Mouse (Mus musculus): ENCODE data around the gene Gm20449. TPM values are rescaled to one million over a fixed set of nuclear protein-coding genes. Genes with fewer than 3 reads are reported as not detected.
"Not testable (repeated sequence)": the region's sequence is repeated elsewhere in the genome, so short reads cannot be mapped to it uniquely, and the experiment has no call there.

The Gm20449 gene
- polyA plus RNA-seq, 1 experiment from 2014 or later: not detected

DNA sequence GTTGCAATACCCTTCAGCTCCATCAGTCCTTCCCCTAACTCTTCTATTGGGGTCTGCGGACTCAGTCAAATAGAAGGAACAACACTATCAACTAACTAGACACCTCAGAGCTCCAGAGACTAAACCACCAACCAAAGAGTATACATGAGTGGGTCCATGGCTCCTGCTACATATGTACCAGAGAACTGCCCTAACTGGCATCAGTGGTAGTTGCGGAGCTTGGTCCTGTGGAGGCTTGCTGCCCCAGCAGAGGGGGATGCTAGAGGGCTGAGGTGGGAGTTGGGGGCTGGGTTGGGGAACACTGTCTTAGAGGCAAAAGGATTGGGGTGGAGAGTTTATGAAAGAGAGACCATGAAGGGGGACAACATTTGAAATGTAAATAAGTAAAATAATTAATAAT lies 1.3 kb downstream of the Gm20449 start:
- Histone ChIP-seq H3K36me3 (ENCODE audit: insufficient read depth) (peaks cover 2% of the 10 kb centered on the region; the same call in 1 of the 2 replicates), H3K9ac (no peak overlapping the region), H3K9me3 (ENCODE audit: low read depth, low read length) (0 out of 2 replicates have a peak, but pooled peaks cover 4% of the 10 kb centered on the region), H3K4me2 (no peak overlapping the region), H3K27ac (ENCODE audit: low read depth) (no peak overlapping the region), H3K4me3 (ENCODE audit: low read depth, low read length) (no peak overlapping the region), H3K4me1 (ENCODE audit: insufficient read depth) (no peaks in the 10 kb centered on the region), H3K27me3 (ENCODE audit: insufficient read depth, low read length) (no peaks in the 10 kb centered on the region)
- TF ChIP-seq CTCF (IDR thresholded peaks at IDR 0.05; ENCODE audit: low read depth): no peak
- ATAC-seq (ENCODE audit: insufficient read depth) (no peak), DNase-seq (no peak)
- WGBS: 97% methylated on average over 2 of the region's 2 CpGs

DNA sequence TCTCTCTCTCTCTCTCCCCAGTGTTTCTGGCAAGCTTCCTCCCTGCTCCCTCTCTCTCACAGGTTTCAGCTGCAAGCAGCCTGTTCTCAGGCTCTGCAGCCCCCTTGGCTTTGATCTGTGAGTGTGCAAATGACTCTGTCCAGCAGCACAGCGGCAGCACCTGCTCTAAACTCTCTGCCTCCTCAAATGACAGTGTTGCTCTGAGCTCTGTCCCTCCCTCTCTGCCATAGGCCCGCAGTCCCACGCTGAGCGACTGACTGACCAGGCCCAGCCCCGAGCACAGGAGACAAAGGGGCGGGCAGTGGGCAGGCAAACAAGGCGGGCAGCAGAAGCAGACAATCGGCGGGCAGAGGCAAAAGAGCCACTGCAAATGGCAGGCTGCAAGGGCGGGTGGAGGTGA lies 47.4 kb downstream of the Gm20449 start:
- Histone ChIP-seq H3K4me2 (no peak overlapping the region), H3K9me3 (ENCODE audit: low read depth, low read length) (no peaks in the 10 kb centered on the region), H3K4me3 (ENCODE audit: low read depth, low read length) (no peak overlapping the region), H3K9ac (no peak overlapping the region), H3K36me3 (ENCODE audit: insufficient read depth) (no peaks in the 10 kb centered on the region), H3K27ac (ENCODE audit: low read depth) (no peak overlapping the region), H3K27me3 (ENCODE audit: insufficient read depth, low read length) (no peaks in the 10 kb centered on the region), H3K4me1 (ENCODE audit: insufficient read depth) (no peaks in the 10 kb centered on the region)
- 10% methylated on average over 10 of the region's 10 CpGs for WGBS
- TF ChIP-seq CTCF (IDR thresholded peaks at IDR 0.05; ENCODE audit: low read depth): no peak
- no peak for ATAC-seq (ENCODE audit: insufficient read depth)
- no peak for DNase-seq

DNA sequence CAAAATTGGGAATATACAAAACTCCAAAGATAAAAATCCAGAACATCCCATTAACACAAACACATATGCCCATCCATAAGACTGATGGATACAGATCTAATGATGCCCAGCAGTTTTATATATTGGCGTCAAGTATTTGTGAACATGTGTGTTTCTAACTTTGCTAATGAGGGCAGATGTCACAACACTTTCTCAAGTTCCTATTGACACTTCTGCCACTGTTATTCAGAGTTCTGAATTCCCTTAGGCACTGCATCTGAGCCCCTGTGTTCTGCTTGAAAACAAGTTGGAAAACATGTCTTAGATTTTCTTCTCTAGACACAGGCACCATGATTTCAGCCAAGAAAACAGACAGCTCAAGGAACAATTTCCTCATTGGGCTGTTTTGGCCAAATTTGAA lies 50.6 kb downstream of the Gm20449 start, which contains the start of gene Vmn2r57:
Gene Vmn2r57, minus strand, starts transcription at position 101 of the 400 bp plus-strand sequence.
- H3K4me2 ChIP-seq; H3K27me3 ChIP-seq (ENCODE audit: insufficient read depth, low read length); H3K4me3 ChIP-seq (ENCODE audit: low read depth, low read length); H3K9me3 ChIP-seq (ENCODE audit: low read depth, low read length); ATAC-seq (ENCODE audit: insufficient read depth); H3K27ac ChIP-seq (ENCODE audit: low read depth); H3K4me1 ChIP-seq (ENCODE audit: insufficient read depth); DNase-seq; H3K36me3 ChIP-seq (ENCODE audit: insufficient read depth); H3K9ac ChIP-seq: not testable (repeated sequence)
- WGBS: 68% methylated on average over 1 of the region's 1 CpGs

DNA sequence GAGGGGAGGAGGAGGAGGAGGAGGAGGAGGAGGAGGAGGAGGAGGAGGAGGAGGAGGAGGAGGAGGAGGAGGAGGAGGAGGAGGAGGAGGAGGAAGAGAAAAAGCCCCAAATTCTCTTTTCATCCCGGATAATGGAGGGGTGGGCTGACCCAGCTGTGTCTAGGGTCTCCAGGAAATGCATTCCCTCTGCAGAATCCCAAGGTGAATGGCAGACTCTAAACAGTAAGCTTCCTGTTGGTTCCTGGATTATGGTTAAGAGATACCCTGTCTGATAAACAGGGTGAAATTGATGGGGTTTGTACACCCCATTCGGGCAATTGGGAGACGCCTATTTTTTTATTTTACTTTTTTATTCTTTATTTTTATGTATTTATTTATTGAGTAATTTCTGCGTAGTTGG lies 105.1 kb downstream of the Gm20449 start:
- Histone ChIP-seq H3K9me3 (ENCODE audit: low read depth, low read length) (no peaks in the 10 kb centered on the region), H3K4me3 (ENCODE audit: low read depth, low read length) (no peak overlapping the region), H3K9ac (no peak overlapping the region), H3K27ac (ENCODE audit: low read depth) (no peak overlapping the region), H3K27me3 (ENCODE audit: insufficient read depth, low read length) (no peaks in the 10 kb centered on the region), H3K4me2 (no peak overlapping the region), H3K36me3 (ENCODE audit: insufficient read depth) (no peaks in the 10 kb centered on the region), H3K4me1 (ENCODE audit: insufficient read depth) (no peaks in the 10 kb centered on the region)
- TF ChIP-seq CTCF (IDR thresholded peaks at IDR 0.05; ENCODE audit: low read depth): no peak
- WGBS: 64% methylated on average over 4 of the region's 4 CpGs
- DNase-seq: no peak
- ATAC-seq (ENCODE audit: insufficient read depth): no peak

DNA sequence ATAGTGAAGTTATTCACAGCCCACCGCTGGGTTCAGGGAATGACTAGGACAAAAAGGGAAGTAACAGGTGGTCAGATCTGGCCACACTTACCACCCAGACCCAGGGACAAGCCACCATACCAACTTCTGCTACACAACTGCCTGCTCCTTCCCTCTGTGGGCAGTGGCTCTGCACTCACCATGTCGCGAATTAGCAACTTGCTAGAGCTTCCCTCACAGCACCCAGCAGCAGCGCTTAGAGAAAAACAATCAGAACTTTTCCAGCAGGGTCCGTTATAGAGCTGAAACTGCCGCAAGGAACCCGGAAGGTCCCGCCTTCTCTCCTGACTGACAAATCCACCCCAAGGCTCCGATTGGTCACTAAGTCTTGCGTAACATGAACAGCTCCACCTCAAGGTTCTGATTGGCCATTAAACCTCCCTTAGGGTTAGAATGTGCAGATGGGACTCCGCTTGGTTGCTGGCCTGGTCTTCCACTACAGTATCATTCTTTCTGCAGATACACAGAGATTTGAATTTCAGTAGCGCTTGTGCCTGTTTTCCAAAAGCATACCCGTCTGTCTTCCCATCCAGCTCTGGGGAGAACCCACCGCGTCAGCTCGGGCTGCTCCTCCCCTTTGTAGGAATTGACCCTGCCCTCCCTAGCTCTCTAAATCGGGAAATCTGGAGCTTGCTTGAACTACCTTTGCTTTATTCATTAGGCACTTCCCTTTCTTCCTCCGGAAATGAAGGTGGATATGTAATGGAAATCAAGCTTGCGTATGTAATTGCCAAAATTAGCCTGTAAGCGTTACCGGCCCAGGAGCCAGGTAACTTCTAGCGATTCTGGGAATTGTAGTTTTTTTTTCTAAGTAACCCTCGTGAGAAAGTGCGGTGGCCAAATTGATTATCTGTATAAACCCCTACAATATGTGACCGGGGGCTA lies 105.9 kb downstream of the Gm20449 start, which contains the start of gene AI987944:
Gene AI987944, minus strand, starts transcription at position 332 of the 924 bp plus-strand sequence.
- Histone ChIP-seq H3K9me3 (ENCODE audit: low read depth, low read length) (no peaks in the 10 kb centered on the region), H3K27ac (ENCODE audit: low read depth) (peak within 1 kb of the TSS; percentile 77), H3K4me2 (peak within 1 kb of the TSS; percentile 63), H3K9ac (peak within 1 kb of the TSS; percentile 55), H3K36me3 (ENCODE audit: insufficient read depth) (no peaks in the 10 kb centered on the region), H3K27me3 (ENCODE audit: insufficient read depth, low read length) (no peaks in the 10 kb centered on the region), H3K4me3 (ENCODE audit: low read depth, low read length) (peak within 1 kb of the TSS; percentile 52), H3K4me1 (ENCODE audit: insufficient read depth) (no peaks in the 10 kb centered on the region)
- TF ChIP-seq CTCF (IDR thresholded peaks at IDR 0.05; ENCODE audit: low read depth): 0 out of 2 replicates have a peak, but pooled peaks have one; percentile 20
- peak; percentile 100 for ATAC-seq (ENCODE audit: insufficient read depth)
- DNase-seq: peak; percentile 94
- under 1% methylated on average over 25 of the region's 25 CpGs for WGBS

Other genes starting within 250 kb of the Gm20449 start
- gene AI987944, start 106.0 kb downstream of the Gm20449 start, polyA plus RNA-seq (2014; fragmentation: Nextera tagmentation; extraction: Ambion mirVana): 11.0 and 11.1 TPM in 2 replicates
- 0.11 and 0.28 TPM in 2 replicates for gene Vmn2r57, start 50.7 kb downstream of the Gm20449 start, polyA plus RNA-seq (2014; fragmentation: Nextera tagmentation; extraction: Ambion mirVana)
- 11.1 and 11.6 TPM in 2 replicates for gene AW146154, start 473 bp upstream of the Gm20449 start, polyA plus RNA-seq (2014; fragmentation: Nextera tagmentation; extraction: Ambion mirVana)
- gene Gm6871, start 74.2 kb upstream of the Gm20449 start, polyA plus RNA-seq (2014; fragmentation: Nextera tagmentation; extraction: Ambion mirVana): not detected in 2 replicates
- gene 2610021A01Rik, start 99.8 kb upstream of the Gm20449 start, polyA plus RNA-seq (2014; fragmentation: Nextera tagmentation; extraction: Ambion mirVana): 14.7 and 15.5 TPM in 2 replicates
- 12.2 and 12.6 TPM in 2 replicates for gene Zfp788, start 133.8 kb upstream of the Gm20449 start, polyA plus RNA-seq (2014; fragmentation: Nextera tagmentation; extraction: Ambion mirVana)

Measured in lung, embryonic 14.5 days (tissue).